Mouse (Mus musculus): ENCODE measurements around the gene Cpsf2. TPM values are rescaled to one million over a fixed set of nuclear protein-coding genes. Genes with fewer than 3 reads are reported as not detected.

The Cpsf2 gene
- polyA plus RNA-seq (2012; rRNA removed) (6.3 and 10.1 TPM in 2 replicates), polyA plus RNA-seq (2014; fragmentation: Nextera tagmentation; extraction: Ambion mirVana) (21.1 and 23.2 TPM in 2 replicates)

GRCm38 (mm10) chr12:101975601-101976571 is at the start of gene Cpsf2:
TSS of gene Cpsf2 (plus strand) at chr12:101975988.
- TF ChIP-seq EP300 (IDR thresholded peaks at IDR 0.05; ENCODE audit: low read depth) (no peak), CTCF (IDR thresholded peaks at IDR 0.05; ENCODE audit: low read depth) (no peak)
- peaks cover 27 to 39% of the 10 kb centered on the region in 2 experiments for H3K4me1 ChIP-seq (replicated peaks; ENCODE audit: control insufficient read depth in 2 of 2, insufficient read depth in 2 of 2, low read length in 1 of 2)
- H3K36me3 ChIP-seq (replicated peaks; ENCODE audit: control insufficient read depth, insufficient read depth, low read depth), result no peaks in the 10 kb centered on the region; the same call in 1 of the 2 replicates
- ATAC-seq (ENCODE audit: insufficient read depth) (peak; percentile 91), DNase-seq (ENCODE audit: low read depth in 3 of 3, low spot score in 3 of 3) (peak; percentile 52 to 66 (median 63))
- no peaks in the 10 kb centered on the region for H3K27me3 ChIP-seq (ENCODE audit: control insufficient read depth, insufficient read depth, low read length)
- no peaks in the 10 kb centered on the region for H3K9me3 ChIP-seq (ENCODE audit: control insufficient read depth, low read length)
- peak within 1 kb of the TSS; percentile 94 for H3K9ac ChIP-seq (replicated peaks)
- peak within 1 kb of the TSS; percentile 91 to 94 for H3K4me3 ChIP-seq (ENCODE audit: insufficient read depth in 1 of 2, low read depth in 2 of 2, low read length in 2 of 2)
- H3K4me2 ChIP-seq (ENCODE audit: low read depth), result peak within 1 kb of the TSS; percentile 95
- under 1% methylated on average over 77 of the region's 77 CpGs for WGBS (ENCODE audit: insufficient replicate concordance)
- H3K27ac ChIP-seq, result peak within 1 kb of the TSS; percentile 76

GRCm38 (mm10) chr12:101928423-101928822 is 47.4 kb upstream of the Cpsf2 start:
- no peak for DNase-seq (ENCODE audit: low read depth in 3 of 3, low spot score in 3 of 3)
- Histone ChIP-seq H3K27me3 (ENCODE audit: control insufficient read depth, insufficient read depth, low read length) (no peaks in the 10 kb centered on the region), H3K9ac (replicated peaks) (no peak overlapping the region), H3K4me3 (ENCODE audit: insufficient read depth in 1 of 2, low read depth in 2 of 2, low read length in 2 of 2) (no peak overlapping the region), H3K4me1 (replicated peaks; ENCODE audit: control insufficient read depth in 2 of 2, insufficient read depth in 2 of 2, low read length in 1 of 2) (no peaks in the 10 kb centered on the region), H3K4me2 (ENCODE audit: low read depth) (no peak overlapping the region), H3K27ac (no peak overlapping the region), H3K9me3 (ENCODE audit: control insufficient read depth, low read length) (no peaks in the 10 kb centered on the region), H3K36me3 (replicated peaks; ENCODE audit: control insufficient read depth, insufficient read depth, low read depth) (peaks cover 12% of the 10 kb centered on the region)
- no peak for TF ChIP-seq EP300 (IDR thresholded peaks at IDR 0.05; ENCODE audit: low read depth)
- no peak for TF ChIP-seq CTCF (IDR thresholded peaks at IDR 0.05; ENCODE audit: low read depth)
- WGBS (ENCODE audit: insufficient replicate concordance), result 46% methylated on average over 1 of the region's 1 CpGs
- ATAC-seq (ENCODE audit: insufficient read depth), result no peak

GRCm38 (mm10) chr12:101935223-101935622 is 40.6 kb upstream of the Cpsf2 start:
- H3K9ac ChIP-seq (replicated peaks), result no peak overlapping the region
- H3K27ac ChIP-seq, result no peak overlapping the region
- H3K36me3 ChIP-seq (replicated peaks; ENCODE audit: control insufficient read depth, insufficient read depth, low read depth), result peaks cover 14% of the 10 kb centered on the region
- no peaks in the 10 kb centered on the region for H3K4me1 ChIP-seq (replicated peaks; ENCODE audit: control insufficient read depth in 2 of 2, insufficient read depth in 2 of 2, low read length in 1 of 2)
- ATAC-seq (ENCODE audit: insufficient read depth), result no peak
- no peak for DNase-seq (ENCODE audit: low read depth in 3 of 3, low spot score in 3 of 3)
- H3K27me3 ChIP-seq (ENCODE audit: control insufficient read depth, insufficient read depth, low read length), result no peaks in the 10 kb centered on the region
- TF ChIP-seq CTCF (IDR thresholded peaks at IDR 0.05; ENCODE audit: low read depth), result no peak
- TF ChIP-seq EP300 (IDR thresholded peaks at IDR 0.05; ENCODE audit: low read depth), result no peak
- no peaks in the 10 kb centered on the region for H3K9me3 ChIP-seq (ENCODE audit: control insufficient read depth, low read length)
- no peak overlapping the region for H3K4me3 ChIP-seq (ENCODE audit: insufficient read depth in 1 of 2, low read depth in 2 of 2, low read length in 2 of 2)
- WGBS (ENCODE audit: insufficient replicate concordance), result 79% methylated on average over 3 of the region's 3 CpGs
- H3K4me2 ChIP-seq (ENCODE audit: low read depth), result no peak overlapping the region

GRCm38 (mm10) chr12:101937572-101937971 is 38.2 kb upstream of the Cpsf2 start:
- 79% methylated on average over 7 of the region's 7 CpGs for WGBS (ENCODE audit: insufficient replicate concordance)
- H3K27me3 ChIP-seq (ENCODE audit: control insufficient read depth, insufficient read depth, low read length), result no peaks in the 10 kb centered on the region
- no peak for DNase-seq (ENCODE audit: low read depth in 3 of 3, low spot score in 3 of 3)
- no peaks in the 10 kb centered on the region for H3K4me1 ChIP-seq (replicated peaks; ENCODE audit: control insufficient read depth in 2 of 2, insufficient read depth in 2 of 2, low read length in 1 of 2)
- no peak overlapping the region for H3K4me3 ChIP-seq (ENCODE audit: insufficient read depth in 1 of 2, low read depth in 2 of 2, low read length in 2 of 2)
- no peak overlapping the region for H3K4me2 ChIP-seq (ENCODE audit: low read depth)
- no peak overlapping the region for H3K9ac ChIP-seq (replicated peaks)
- H3K36me3 ChIP-seq (replicated peaks; ENCODE audit: control insufficient read depth, insufficient read depth, low read depth), result peaks cover 20% of the 10 kb centered on the region
- no peak overlapping the region for H3K27ac ChIP-seq
- H3K9me3 ChIP-seq (ENCODE audit: control insufficient read depth, low read length), result no peaks in the 10 kb centered on the region
- TF ChIP-seq EP300 (IDR thresholded peaks at IDR 0.05; ENCODE audit: low read depth) (no peak), CTCF (IDR thresholded peaks at IDR 0.05; ENCODE audit: low read depth) (peak; percentile 5; the same call in 1 of the 2 replicates)
- no peak for ATAC-seq (ENCODE audit: insufficient read depth)

- Histone ChIP-seq H3K27ac (no peak overlapping the region), H3K9me3 (ENCODE audit: control insufficient read depth, low read length) (no peaks in the 10 kb centered on the region), H3K4me3 (ENCODE audit: insufficient read depth in 1 of 2, low read depth in 2 of 2, low read length in 2 of 2) (no peak overlapping the region), H3K9ac (replicated peaks) (no peak overlapping the region), H3K36me3 (replicated peaks; ENCODE audit: control insufficient read depth, insufficient read depth, low read depth) (peaks cover 8% of the 10 kb centered on the region), H3K4me1 (replicated peaks; ENCODE audit: control insufficient read depth in 2 of 2, insufficient read depth in 2 of 2, low read length in 1 of 2) (no peaks in the 10 kb centered on the region), H3K27me3 (ENCODE audit: control insufficient read depth, insufficient read depth, low read length) (no peaks in the 10 kb centered on the region), H3K4me2 (ENCODE audit: low read depth) (no peak overlapping the region)
- 76% methylated on average over 8 of the region's 8 CpGs for WGBS (ENCODE audit: insufficient replicate concordance)
- ATAC-seq (ENCODE audit: insufficient read depth), result no peak
- DNase-seq (ENCODE audit: low read depth in 3 of 3, low spot score in 3 of 3), result no peak
- TF ChIP-seq CTCF (IDR thresholded peaks at IDR 0.05; ENCODE audit: low read depth), result no peak
- no peak for TF ChIP-seq EP300 (IDR thresholded peaks at IDR 0.05; ENCODE audit: low read depth)
These were observed 27.8 kb upstream of the Cpsf2 start for GRCm38 (mm10) chr12:101947986-101948385.

Measured in liver, embryonic 14.5 days (tissue).